Mouse (Mus musculus) cerebellum, adult (tissue): ENCODE data around the gene Arap2.

Experiments used
- ATAC-seq: cut with Nextera tagmentation; 2 replicates; pipeline ENCODE4 v1.9.2; 2017; ENCODE audit warnings: mild to moderate bottlenecking, moderate library complexity, mixed read lengths; ENCODE audit not compliant: insufficient number of reproducible peaks, low FRiP score, low TSS enrichment

Gene Arap2

GRCm38 (mm10) chr5:62640501-62640900, 125.5 kb downstream of the Arap2 start:
- no peak for ATAC-seq

GRCm38 (mm10) chr5:62636341-62636740, 129.6 kb downstream of the Arap2 start:
- no peak for ATAC-seq

- ATAC-seq, result no peak; the same call in 1 of the 2 replicates
Measured at GRCm38 (mm10) chr5:62628901-62629300, 137.1 kb downstream of the Arap2 start.

GRCm38 (mm10) chr5:62622848-62623479, 143.0 kb downstream of the Arap2 start:
- ATAC-seq, result no peak

GRCm38 (mm10) chr5:62618286-62618685, 147.7 kb downstream of the Arap2 start:
- ATAC-seq, result no peak

- ATAC-seq, result no peak
Measured at GRCm38 (mm10) chr5:62611990-62612389, 154.0 kb downstream of the Arap2 start.

- ATAC-seq, result no peak
Measured at GRCm38 (mm10) chr5:62587348-62587747, 178.6 kb downstream of the Arap2 start.

- ATAC-seq, result no peak
Measured at GRCm38 (mm10) chr5:62582643-62583042, 183.3 kb downstream of the Arap2 start.

- ATAC-seq, result no peak
Measured at GRCm38 (mm10) chr5:62581699-62582098, 184.3 kb downstream of the Arap2 start.

- ATAC-seq, result no peak
Measured at GRCm38 (mm10) chr5:62574336-62574844, 191.6 kb downstream of the Arap2 start.
